Mouse (Mus musculus): Measurements from ENCODE around the gene Bcar3. TPM values are rescaled to one million over a fixed set of nuclear protein-coding genes. Genes with fewer than 3 reads are reported as not detected.

Bcar3 gene
- total and polyA plus RNA-seq, 3 experiments: 47.4 to 61.2 (median 52.0) TPM

DNA sequence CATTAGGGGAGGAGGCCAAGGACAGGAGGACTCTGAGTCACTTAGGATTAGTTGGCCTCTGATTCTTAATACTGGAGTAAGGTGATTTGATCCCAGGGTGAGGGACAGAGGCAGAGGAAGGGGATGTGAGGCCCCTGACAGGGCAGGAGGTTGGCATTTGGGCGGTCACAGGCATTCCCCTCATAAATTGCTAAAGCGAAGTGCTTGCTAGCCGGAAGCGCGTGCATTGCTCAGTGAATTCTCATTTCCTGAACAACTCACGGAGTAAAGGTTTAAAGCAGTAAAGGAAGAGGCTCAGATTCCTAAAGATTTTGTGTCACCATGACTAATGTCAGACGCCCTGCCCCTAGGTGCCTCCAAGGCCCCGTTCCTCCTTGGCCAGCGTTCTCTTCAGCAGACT lies 28.3 kb downstream of the Bcar3 start:
- H3K4me3 ChIP-seq (replicated peaks in 1 of 3; ENCODE audit: low read depth in 2 of 3, low read length in 2 of 3, poor library complexity in 1 of 3): no peak overlapping the region
- H3K36me3 ChIP-seq (replicated peaks in 1 of 2; ENCODE audit: control insufficient read depth in 1 of 2, insufficient read depth in 1 of 2, low read length in 1 of 2): no peaks in the 10 kb centered on the region
- H3K4me2 ChIP-seq (ENCODE audit: insufficient read depth, low read depth, poor library complexity, severe bottlenecking): no peak overlapping the region
- TF ChIP-seq HCFC1 (IDR thresholded peaks at IDR 0.05; ENCODE audit: low read depth, low read length): no peak
- no peak for TF ChIP-seq TBP (conservative IDR thresholded peaks at IDR 0.05; ENCODE audit: low read depth, low read length)
- TF ChIP-seq MAX (IDR thresholded peaks at IDR 0.05; ENCODE audit: low read length): no peak
- TF ChIP-seq SIN3A (IDR thresholded peaks at IDR 0.05; ENCODE audit: low read length): no peak
- no peak for TF ChIP-seq MXI1 (IDR thresholded peaks at IDR 0.05; ENCODE audit: low read depth, low read length)
- TF ChIP-seq MAFK (IDR thresholded peaks at IDR 0.05; ENCODE audit: insufficient replicate concordance, low read length): no peak
- TF ChIP-seq PAX5 (IDR thresholded peaks at IDR 0.05; ENCODE audit: low read length): no peak
- H3K4me1 ChIP-seq (ENCODE audit: control insufficient read depth in 1 of 2, insufficient read depth in 2 of 2): peaks cover 5 to 22% of the 10 kb centered on the region in 2 experiments
- no peaks in the 10 kb centered on the region for H3K79me2 ChIP-seq (replicated peaks; ENCODE audit: control insufficient read depth, extremely low read depth, insufficient read depth, poor library complexity, severe bottlenecking)
- in situ Hi-C loops (cut with MboI; ENCODE audit: low pct_ligation_motif_present, low pct_unique_long_range_greater_than_20kb, low sequenced_read_pairs) (no loop called here), dilution Hi-C loops (cut with MboI; ENCODE audit: extremely low pct_ligation_motif_present, extremely low pct_unique_long_range_greater_than_20kb, low sequenced_read_pairs) (no loop called here)
- H3K9me3 ChIP-seq (replicated peaks; ENCODE audit: low read length): no peaks in the 10 kb centered on the region
- no peak overlapping the region for H3K27ac ChIP-seq (ENCODE audit: insufficient read depth, low read depth)
- H3K9ac ChIP-seq (ENCODE audit: insufficient read depth, low read depth): no peak overlapping the region
- no peak for DNase-seq (ENCODE audit: extremely low read depth)
- H3K27me3 ChIP-seq (replicated peaks): no peaks in the 10 kb centered on the region

DNA sequence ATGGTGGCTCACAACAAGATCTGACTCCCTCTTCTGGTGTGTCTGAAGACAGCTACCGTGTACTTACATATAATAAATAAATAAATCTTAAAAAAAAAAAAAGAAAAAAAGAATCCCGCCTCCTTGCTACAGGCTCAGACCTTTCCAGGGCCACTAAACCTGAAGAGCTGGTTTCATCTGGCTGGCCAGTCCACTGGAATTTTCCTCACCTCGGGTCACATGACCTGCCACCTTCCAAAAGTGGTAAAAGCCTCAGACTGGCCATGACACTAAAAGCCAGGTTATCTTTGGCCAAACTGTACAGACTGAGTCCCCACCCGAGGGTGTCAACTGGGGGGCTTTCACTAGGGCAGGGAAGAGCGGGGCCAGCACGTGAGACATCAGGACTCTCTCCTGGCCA lies 29.9 kb downstream of the Bcar3 start:
- in situ Hi-C loops (cut with MboI; ENCODE audit: low pct_ligation_motif_present, low pct_unique_long_range_greater_than_20kb, low sequenced_read_pairs) (no loop called here), dilution Hi-C loops (cut with MboI; ENCODE audit: extremely low pct_ligation_motif_present, extremely low pct_unique_long_range_greater_than_20kb, low sequenced_read_pairs) (no loop called here)
- Histone ChIP-seq H3K27ac (ENCODE audit: insufficient read depth, low read depth) (no peak overlapping the region), H3K79me2 (replicated peaks; ENCODE audit: control insufficient read depth, extremely low read depth, insufficient read depth, poor library complexity, severe bottlenecking) (no peaks in the 10 kb centered on the region), H3K4me1 (ENCODE audit: control insufficient read depth in 1 of 2, insufficient read depth in 2 of 2) (peaks cover 5 to 22% of the 10 kb centered on the region in 2 experiments), H3K9me3 (replicated peaks; ENCODE audit: low read length) (no peaks in the 10 kb centered on the region), H3K27me3 (replicated peaks) (no peaks in the 10 kb centered on the region), H3K36me3 (replicated peaks in 1 of 2; ENCODE audit: control insufficient read depth in 1 of 2, insufficient read depth in 1 of 2, low read length in 1 of 2) (no peaks in the 10 kb centered on the region), H3K9ac (ENCODE audit: insufficient read depth, low read depth) (no peak overlapping the region), H3K4me3 (replicated peaks in 1 of 3; ENCODE audit: low read depth in 2 of 3, low read length in 2 of 3, poor library complexity in 1 of 3) (no peak overlapping the region), H3K4me2 (ENCODE audit: insufficient read depth, low read depth, poor library complexity, severe bottlenecking) (no peak overlapping the region)
- no peak for DNase-seq (ENCODE audit: extremely low read depth)
- TF ChIP-seq PAX5 (IDR thresholded peaks at IDR 0.05; ENCODE audit: low read length) (no peak), CTCF (conservative IDR thresholded peaks at IDR 0.05 in 1 of 2, IDR thresholded peaks at IDR 0.05 in 1 of 2; ENCODE audit: low read depth in 2 of 2, low read length in 2 of 2) (no peak), ZMIZ1 (IDR thresholded peaks at IDR 0.05; ENCODE audit: low read depth, low read length) (no peak), NELFE (IDR thresholded peaks at IDR 0.05; ENCODE audit: low read depth, low read length) (no peak), MEF2A (IDR thresholded peaks at IDR 0.05; ENCODE audit: borderline replicate concordance, low read depth, low read length) (no peak), MYC (IDR thresholded peaks at IDR 0.05; ENCODE audit: low read depth, low read length) (no peak), ETS1 (conservative IDR thresholded peaks at IDR 0.05; ENCODE audit: low read depth, low read length) (no peak), MAFK (IDR thresholded peaks at IDR 0.05; ENCODE audit: insufficient replicate concordance, low read length) (no peak), MAZ (IDR thresholded peaks at IDR 0.05; ENCODE audit: low read depth, low read length) (no peak), NRF1 (IDR thresholded peaks at IDR 0.05; ENCODE audit: low read depth, low read length) (no peak), USF2 (conservative IDR thresholded peaks at IDR 0.05; ENCODE audit: low read depth, low read length) (no peak), USF1 (IDR thresholded peaks at IDR 0.05; ENCODE audit: low read depth, low read length) (no peak; the same call in 1 of the 2 replicates), IRF4 (IDR thresholded peaks at IDR 0.05; ENCODE audit: low read depth, low read length) (no peak), E2F4 (IDR thresholded peaks at IDR 0.05; ENCODE audit: insufficient replicate concordance, low read depth, low read length) (no peak), RCOR1 (conservative IDR thresholded peaks at IDR 0.05; ENCODE audit: low read depth, low read length) (no peak), TCF12 (IDR thresholded peaks at IDR 0.05; ENCODE audit: low read depth, low read length) (no peak), TBP (conservative IDR thresholded peaks at IDR 0.05; ENCODE audit: low read depth, low read length) (no peak), ZKSCAN1 (IDR thresholded peaks at IDR 0.05; ENCODE audit: borderline replicate concordance, low read depth, low read length) (no peak), JUND (conservative IDR thresholded peaks at IDR 0.05; ENCODE audit: low read depth, low read length) (no peak)
